Mouse (Mus musculus) adrenal gland, adult 2 months (tissue): Measurements from ENCODE around the gene Sema4a. TPM values are rescaled to one million over a fixed set of nuclear protein-coding genes. Genes with fewer than 3 reads are reported as not detected.

Source experiments
- DNase-seq: peaks from one replicate; pipeline ENCODE4 v3.0.0; 2021
- long read RNA-seq: library from polyadenylated mRNA; stranded (forward); transcript quantifications from one replicate; pipeline ENCODE4 v2.0.0, GENCODE M21; 2021
- polyA plus RNA-seq: library from polyadenylated mRNA; depleted of rRNA; stranded (reverse); fragments of >200 nt; gene quantifications from 2 replicates; pipeline ENCODE4 v1.2.3, GENCODE M21; 2012; rRNA removed
- total RNA-seq, 2 experiments: library from RNA; stranded (reverse); gene quantifications; 2 replicates each; pipeline ENCODE4 v1.2.3; 2021

The Sema4a gene
- total RNA-seq (10 to 100 TPM in 1 of 2 experiments, 1 to 10 TPM in 1; 8.8 to 14.3 TPM), polyA plus RNA-seq (31.8 and 42.4 TPM in 2 replicates)
- long read RNA-seq, partial matches to known transcripts = 1 of 14 reads
- long read RNA-seq, other reads (novel, unspliced or antisense) = 2 of 14 reads

- DNase-seq = no peak
Observed at GRCm38 (mm10) chr3:88460983-88461696, at the start of gene Sema4a. TSS of gene Sema4a (minus strand) at chr3:88461182.

GRCm38 (mm10) chr3:88509692-88510420 is 48.9 kb upstream of the Sema4a start, which contains the start of gene Lmna:
TSS of gene Lmna (minus strand) at chr3:88509956.
- DNase-seq = peak; percentile 98

- no peak for DNase-seq
Observed at GRCm38 (mm10) chr3:88509250-88509649, 48.3 kb upstream of the Sema4a start.

GRCm38 (mm10) chr3:88505765-88506164 is 44.8 kb upstream of the Sema4a start:
- no peak for DNase-seq

GRCm38 (mm10) chr3:88505081-88505480 is 44.1 kb upstream of the Sema4a start:
- no peak for DNase-seq

GRCm38 (mm10) chr3:88503881-88504746 is 43.1 kb upstream of the Sema4a start:
- DNase-seq = no peak

GRCm38 (mm10) chr3:88503505-88503863 is 42.5 kb upstream of the Sema4a start:
- DNase-seq = peak; percentile 91

GRCm38 (mm10) chr3:88502641-88503504 is 41.9 kb upstream of the Sema4a start:
- DNase-seq = peak; percentile 97

- DNase-seq = peak; percentile 45
Observed at GRCm38 (mm10) chr3:88502031-88502571, 41.1 kb upstream of the Sema4a start.

- DNase-seq = no peak
Observed at GRCm38 (mm10) chr3:88501366-88502030, 40.5 kb upstream of the Sema4a start.

GRCm38 (mm10) chr3:88500655-88501365 is 39.8 kb upstream of the Sema4a start:
- DNase-seq = no peak

GRCm38 (mm10) chr3:88500087-88500486 is 39.1 kb upstream of the Sema4a start:
- no peak for DNase-seq

- no peak for DNase-seq
Observed at GRCm38 (mm10) chr3:88499580-88499979, 38.6 kb upstream of the Sema4a start.

GRCm38 (mm10) chr3:88495741-88496415 is 34.9 kb upstream of the Sema4a start:
- peak; percentile 69 for DNase-seq

- peak; percentile 90 for DNase-seq
Observed at GRCm38 (mm10) chr3:88494836-88495628, 34.0 kb upstream of the Sema4a start.

- no peak for DNase-seq
Observed at GRCm38 (mm10) chr3:88493706-88494582, 33.0 kb upstream of the Sema4a start.

GRCm38 (mm10) chr3:88487396-88487795 is 26.4 kb upstream of the Sema4a start:
- DNase-seq = no peak
